Mouse (Mus musculus) hematopoietic multipotent progenitor cell, adult 10-12 weeks (in vitro differentiated cells): Measurements from ENCODE around the gene Vmn1r43. TPM values are rescaled to one million over a fixed set of nuclear protein-coding genes. Genes with fewer than 3 reads are reported as not detected.

ENCODE experiments used
- polyA plus RNA-seq: library from polyadenylated mRNA; stranded (reverse); fragments of >175 nt; gene quantifications from 2 replicates; pipeline ENCODE4 v1.2.3, GENCODE M21; 2012; ENCODE audit warnings: low replicate concordance

Vmn1r43 gene
- polyA plus RNA-seq: not detected in 2 replicates

GRCm38 (mm10) chr6:89876313-89876712, at the start of gene Vmn1r43, which contains the start of gene Vmn1r42:
Gene Vmn1r43 (minus strand): TSS chr6:89876413.
Gene Vmn1r42 (minus strand): TSS chr6:89876413.

GRCm38 (mm10) chr6:89883360-89883759, 7.1 kb upstream of the Vmn1r43 start, which contains the start of gene Vmn1r44:
Gene Vmn1r44 (plus strand): TSS chr6:89883660.

Other genes with a start within 250 kb of the Vmn1r43 start
- gene Txnrd3, start 232.4 kb downstream of the Vmn1r43 start, polyA plus RNA-seq: 2.3 and 2.5 TPM in 2 replicates
- gene Vmn1r40, start 168.9 kb downstream of the Vmn1r43 start, polyA plus RNA-seq: not detected in 2 replicates
- gene Vmn1r41, start 135.6 kb downstream of the Vmn1r43 start, polyA plus RNA-seq: not detected in 2 replicates
- not detected in 2 replicates for gene Vmn1r42, start within 50 bp of the Vmn1r43 start, polyA plus RNA-seq
- not detected in 2 replicates for gene Vmn1r44, start 7.2 kb upstream of the Vmn1r43 start, polyA plus RNA-seq
- gene Vmn1r45, start 64.2 kb upstream of the Vmn1r43 start, polyA plus RNA-seq: not detected in 2 replicates
- not detected in 2 replicates for gene Vmn1r46, start 92.9 kb upstream of the Vmn1r43 start, polyA plus RNA-seq
- gene Vmn1r47, start 139.7 kb upstream of the Vmn1r43 start, polyA plus RNA-seq: not detected in 2 replicates
- not detected in 2 replicates for gene Vmn1r48, start 160.4 kb upstream of the Vmn1r43 start, polyA plus RNA-seq
- gene Vmn1r49, start 202.1 kb upstream of the Vmn1r43 start, polyA plus RNA-seq: not detected in 2 replicates
- not detected in 2 replicates for gene Vmn1r50, start 225.0 kb upstream of the Vmn1r43 start, polyA plus RNA-seq
- not detected in 2 replicates for gene Vmn1r51, start 246.2 kb upstream of the Vmn1r43 start, polyA plus RNA-seq